Mouse (Mus musculus) layer of hippocampus, adult 2 months (tissue): ENCODE data around the gene Abcc6. TPM values are rescaled to one million over a fixed set of nuclear protein-coding genes. Genes with fewer than 3 reads are reported as not detected.

ENCODE experiments used
- DNase-seq, 2 experiments: peaks; one replicate each; pipeline ENCODE4 v3.0.0; 2022; ENCODE audit warnings: low spot score in 2 of 2
- H3K27ac ChIP-seq: fragments of 200-600 bp; 2 replicates; pipeline ENCODE4 v1.8.1; 2022
- H3K4me3 ChIP-seq: fragments of 200-600 bp; 2 replicates; pipeline ENCODE4 v1.8.1; 2022; ENCODE audit warnings: mild to moderate bottlenecking
- CTCF ChIP-seq: fragments of 200-600 bp; conservative IDR thresholded peaks from 2 replicates; pipeline ENCODE4 v1.8.1; 2022; ENCODE audit warnings: antibody characterized with exemption, mild to moderate bottlenecking, moderate library complexity
- total RNA-seq, 2 experiments: library from RNA; stranded (reverse); gene quantifications; 2 replicates each; pipeline ENCODE4 v1.2.3; 2021

The Abcc6 gene
- total RNA-seq, 2 experiments from 2014 or later, result 1.7 to 2.9 TPM

GRCm38 (mm10) chr7:46039873-46040272, 9.8 kb upstream of the Abcc6 start:
- no peak for TF ChIP-seq CTCF
- DNase-seq, result no peak
- Histone ChIP-seq H3K4me3 (no peak overlapping the region), H3K27ac (no peak overlapping the region)

DNA sequence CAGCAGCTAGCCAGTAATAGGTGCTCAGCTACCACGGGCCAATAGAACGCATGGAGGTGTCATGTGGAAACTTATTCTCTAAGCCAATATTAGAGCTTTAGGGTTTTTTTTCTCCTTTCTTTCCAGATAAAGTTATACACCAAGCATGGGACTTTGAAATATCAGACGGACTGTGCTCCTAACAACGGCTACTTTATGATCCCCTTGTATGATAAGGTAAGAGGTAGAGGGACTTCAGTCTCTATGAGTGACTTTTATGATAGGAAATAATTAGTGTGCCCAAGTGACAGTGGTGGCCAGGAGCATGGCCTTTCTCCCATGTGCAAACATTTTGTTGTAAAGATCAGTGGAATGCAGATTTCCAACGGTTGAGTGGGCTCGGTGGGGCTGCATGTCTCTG, 7.3 kb upstream of the Abcc6 start:
- H3K27ac ChIP-seq, result no peak overlapping the region
- H3K4me3 ChIP-seq, result no peak overlapping the region
- DNase-seq, result no peak
- TF ChIP-seq CTCF, result no peak

DNA sequence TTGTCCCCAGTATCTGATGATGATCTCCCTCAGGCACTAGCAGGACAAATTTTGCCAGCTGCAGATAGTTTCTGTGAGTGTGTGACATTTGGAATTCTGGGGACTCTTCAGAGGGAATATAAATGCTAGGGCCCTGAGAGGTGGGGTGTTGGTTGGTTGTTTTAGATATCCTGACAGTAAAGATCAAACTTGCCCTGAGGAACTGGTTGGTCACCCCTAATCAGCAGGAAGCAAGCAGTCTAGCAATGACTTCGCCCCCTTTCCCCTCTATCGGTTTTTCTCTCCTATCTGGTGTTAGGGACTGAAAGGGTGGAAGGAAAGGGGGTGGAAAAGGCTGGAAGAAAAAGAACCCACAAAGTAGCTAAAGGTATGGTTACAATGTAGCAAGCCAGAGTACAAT, 5.4 kb upstream of the Abcc6 start:
- no peak for DNase-seq
- Histone ChIP-seq H3K4me3 (no peak overlapping the region), H3K27ac (no peak overlapping the region)
- no peak for TF ChIP-seq CTCF

GRCm38 (mm10) chr7:46034991-46035390, 4.9 kb upstream of the Abcc6 start:
- Histone ChIP-seq H3K4me3 (no peak overlapping the region; the same call in 1 of the 2 replicates), H3K27ac (no peak overlapping the region)
- no peak for TF ChIP-seq CTCF
- DNase-seq, result no peak

DNA sequence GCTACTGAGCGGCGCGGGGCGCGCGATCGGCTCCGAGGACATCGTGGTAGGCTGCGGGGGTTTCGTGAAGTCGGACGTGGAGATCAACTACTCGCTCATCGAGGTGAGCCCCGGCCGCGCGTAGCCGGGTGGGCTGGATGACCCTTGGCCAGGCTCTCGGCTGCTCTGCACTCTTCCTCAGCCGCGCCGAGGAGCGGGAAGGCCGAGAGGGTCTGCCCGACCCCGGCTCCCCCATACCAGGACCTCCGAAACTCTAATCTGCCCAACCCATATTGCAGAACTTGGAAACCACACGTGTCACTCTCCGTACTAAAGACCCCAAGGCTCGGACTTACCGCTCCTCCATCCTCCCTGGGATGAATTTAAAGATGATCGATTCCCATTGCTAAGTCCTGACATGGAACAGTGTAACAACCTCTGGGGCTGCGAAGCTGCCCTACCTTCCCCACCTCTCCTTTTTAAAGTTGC, 3.8 kb upstream of the Abcc6 start:
- DNase-seq, result no peak
- peak overlapping the region; percentile 79 for H3K27ac ChIP-seq
- no peak for TF ChIP-seq CTCF
- peak overlapping the region; percentile 74 for H3K4me3 ChIP-seq

- peak; percentile 87 for TF ChIP-seq CTCF
- Histone ChIP-seq H3K27ac (peak within 1 kb of the TSS; percentile 79), H3K4me3 (peak within 1 kb of the TSS; percentile 74)
- DNase-seq, result peak; percentile 95 to 99
Measured at GRCm38 (mm10) chr7:46033109-46033869, 3.2 kb upstream of the Abcc6 start, which contains the start of gene Nomo1. Gene Nomo1, plus strand, starts transcription at chr7:46033698.

GRCm38 (mm10) chr7:46031075-46031474, 973 bp upstream of the Abcc6 start:
- no peak for DNase-seq
- TF ChIP-seq CTCF, result no peak
- peak overlapping the region; percentile 39; the same call in 1 of the 2 replicates for H3K27ac ChIP-seq
- H3K4me3 ChIP-seq, result no peak overlapping the region

GRCm38 (mm10) chr7:46029299-46030144, 580 bp downstream of the Abcc6 start:
- TF ChIP-seq CTCF, result 0 out of 2 replicates have a peak, but pooled peaks have one; percentile 15
- no peak for DNase-seq
- peak overlapping the region; percentile 48 for H3K27ac ChIP-seq
- no peak overlapping the region for H3K4me3 ChIP-seq

DNA sequence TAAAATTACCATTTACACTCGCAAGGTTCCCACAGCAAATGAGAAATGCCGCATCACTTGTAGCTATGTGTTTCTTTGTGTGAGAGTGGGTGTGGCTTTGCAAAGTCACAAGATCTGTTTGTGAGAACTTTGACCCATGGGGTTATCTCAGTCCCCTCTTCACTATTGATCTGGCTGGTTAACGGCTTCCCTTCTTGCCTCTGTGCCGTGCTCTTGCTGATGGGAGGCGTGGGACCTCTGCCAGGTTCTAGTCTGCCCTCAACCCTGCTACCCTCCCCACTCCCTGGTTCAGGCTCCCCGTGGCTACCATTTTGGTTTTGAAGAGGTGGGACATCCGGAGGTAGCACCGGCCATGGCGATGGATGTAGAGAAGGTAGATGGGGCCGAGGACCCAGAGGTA, 1.4 kb downstream of the Abcc6 start:
- no peak for TF ChIP-seq CTCF
- DNase-seq, result no peak
- Histone ChIP-seq H3K4me3 (no peak overlapping the region), H3K27ac (no peak overlapping the region)

- no peak for DNase-seq
- Histone ChIP-seq H3K27ac (no peak overlapping the region), H3K4me3 (no peak overlapping the region)
- no peak for TF ChIP-seq CTCF
Measured at GRCm38 (mm10) chr7:46025436-46025835, 4.7 kb downstream of the Abcc6 start.

GRCm38 (mm10) chr7:46021951-46022350, 8.2 kb downstream of the Abcc6 start:
- DNase-seq, result no peak
- no peak overlapping the region for H3K4me3 ChIP-seq
- no peak overlapping the region for H3K27ac ChIP-seq
- no peak for TF ChIP-seq CTCF

DNA sequence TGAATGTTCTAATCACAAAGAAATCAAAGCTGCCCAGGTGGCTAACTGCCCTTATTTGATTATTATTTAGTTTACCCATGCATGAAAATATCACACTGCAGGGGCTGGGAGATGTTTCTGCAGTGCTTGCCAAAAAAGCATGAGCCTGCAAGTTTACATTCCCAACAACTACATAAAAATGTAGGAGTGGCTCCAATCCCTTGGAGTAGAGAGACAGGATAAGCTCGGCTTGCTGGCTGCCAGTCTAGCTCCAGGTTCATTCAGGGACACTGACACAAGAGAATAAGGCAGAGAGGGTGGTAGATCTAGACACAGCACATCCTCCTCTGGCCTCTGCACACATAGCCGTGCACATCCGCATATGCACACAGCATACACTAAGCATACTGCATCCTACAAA, 10.5 kb downstream of the Abcc6 start:
- Histone ChIP-seq H3K4me3 (no peak overlapping the region), H3K27ac (no peak overlapping the region)
- no peak for DNase-seq
- TF ChIP-seq CTCF, result no peak
